Mouse (Mus musculus) layer of hippocampus, adult 11-12 months (tissue): ENCODE data around the gene Necap1.

Experiments
- DNase-seq: peaks from one replicate; pipeline ENCODE4 v3.0.0; 2022; ENCODE audit warnings: low spot score

Necap1 gene

DNA sequence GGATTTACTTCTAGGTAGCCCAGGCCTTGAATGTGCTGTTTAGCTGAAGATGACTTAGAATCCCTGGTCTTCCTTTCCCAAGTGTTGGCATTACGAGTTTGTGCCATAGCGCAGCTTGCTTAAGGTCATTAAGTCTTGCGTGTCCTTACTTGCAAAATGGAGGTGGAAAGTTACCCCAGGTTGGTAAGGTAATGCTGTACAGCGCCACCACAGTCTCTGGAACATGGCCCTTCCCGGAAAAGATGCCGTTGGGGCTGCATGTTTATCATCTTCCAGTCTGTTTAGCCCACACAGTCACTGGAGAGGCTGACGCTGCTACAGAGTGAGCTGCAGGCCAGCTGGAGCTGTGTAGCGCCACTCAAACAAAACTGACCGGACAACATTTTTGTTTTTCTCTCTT, 9.3 kb downstream of the Necap1 start:
- no peak for DNase-seq

DNA sequence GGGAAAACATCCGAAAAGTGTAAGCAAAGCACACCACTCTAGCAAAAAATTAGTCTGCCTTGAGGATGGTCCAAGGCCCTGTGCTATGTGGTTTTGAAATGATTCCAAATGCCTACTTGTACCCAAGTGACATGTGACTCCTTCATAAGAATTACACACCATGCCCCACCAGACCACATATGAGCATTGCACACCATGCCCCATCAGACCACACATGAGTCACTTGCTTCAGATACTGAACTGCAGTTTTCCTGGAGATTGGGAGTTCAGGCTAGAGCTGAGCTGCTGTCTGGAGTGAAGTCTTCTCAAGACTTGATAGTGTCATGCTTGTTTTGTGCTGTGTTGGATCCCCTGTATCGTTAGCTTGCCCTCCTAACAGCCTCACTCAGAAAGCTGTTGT, 15.3 kb downstream of the Necap1 start:
- DNase-seq = no peak

DNA sequence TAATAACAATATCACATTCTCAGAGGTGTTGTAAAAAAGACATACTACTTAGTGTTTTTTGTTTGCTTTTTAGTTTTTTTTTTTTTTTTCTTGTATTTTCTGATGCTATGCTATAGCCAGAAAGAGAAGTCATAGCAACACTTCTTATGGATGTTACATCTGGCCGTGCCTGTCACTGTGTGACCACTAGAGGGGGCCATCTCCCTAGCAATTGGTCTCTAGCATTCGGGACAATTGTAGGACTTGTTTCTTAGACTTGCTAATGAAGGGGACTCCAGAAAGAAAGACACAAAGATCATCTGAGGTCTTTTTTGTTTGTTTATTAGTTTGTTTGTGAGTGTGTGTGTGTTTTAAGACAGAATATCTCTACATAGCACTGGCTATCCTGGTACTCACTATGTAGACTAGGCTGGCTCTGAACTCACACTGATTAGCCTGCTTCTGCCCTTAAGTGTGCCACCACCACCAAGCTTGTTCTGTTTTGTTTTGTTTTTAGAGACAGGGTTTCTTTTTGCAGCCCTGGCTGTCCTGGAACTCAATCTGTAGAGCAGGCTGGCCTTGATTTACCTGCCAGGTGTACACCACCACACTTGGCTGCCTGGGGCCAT, 18.3 kb downstream of the Necap1 start:
- peak; percentile 56 for DNase-seq

- DNase-seq = no peak
These were observed 45.6 kb downstream of the Necap1 start for GRCm38 (mm10) chr6:122919922-122920321.

DNA sequence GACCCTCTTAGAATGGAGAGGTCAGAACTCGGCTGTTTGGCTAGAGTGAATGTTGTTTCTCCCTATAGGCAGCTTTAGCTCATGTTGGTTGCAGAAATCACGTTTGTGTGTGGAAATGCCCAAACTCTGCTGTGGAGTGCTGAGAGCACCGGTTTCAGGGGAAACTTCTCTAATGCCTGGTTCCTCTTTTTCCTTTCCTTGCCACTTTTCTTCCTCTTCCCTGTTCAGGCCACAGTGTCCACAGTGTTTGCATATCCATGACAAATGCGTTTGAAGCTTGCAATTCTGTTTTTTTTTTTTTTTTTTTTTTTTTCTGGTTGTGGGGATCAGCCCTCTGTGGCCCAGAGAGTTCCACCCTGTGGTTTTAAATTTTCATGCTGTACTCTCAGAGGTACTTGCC, 47.2 kb downstream of the Necap1 start, which contains the start of gene Clec4a1:
Clec4a1 (plus strand) TSS at position 398 of the 400 bp plus-strand sequence.
- DNase-seq = peak; percentile 4

- no peak for DNase-seq
These were observed 60.6 kb downstream of the Necap1 start for GRCm38 (mm10) chr6:122934845-122935244.
